Comparison of ENCODE assay signal across 27 mouse cellular contexts in the genomic region with DNA sequence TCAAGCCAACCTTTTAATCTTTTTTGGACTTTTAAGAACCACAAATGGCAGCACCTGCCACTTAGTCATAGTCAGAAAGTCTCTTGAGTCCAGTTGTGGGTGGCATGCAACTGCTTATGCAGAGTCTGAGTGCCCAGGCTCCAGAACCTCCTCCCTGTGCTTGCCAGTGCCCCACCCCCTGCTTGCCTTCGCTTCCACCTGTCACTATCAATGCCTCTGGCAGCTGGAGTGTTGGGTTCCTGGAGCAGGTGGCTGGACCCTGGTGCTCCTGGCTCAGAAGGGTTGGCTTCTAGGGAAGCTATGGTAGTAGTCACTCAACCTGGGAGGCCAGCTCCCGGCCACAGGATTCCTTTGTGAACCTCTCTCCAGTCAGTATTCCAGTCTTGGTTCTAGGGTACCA. TPM values are rescaled to one million over a fixed set of nuclear protein-coding genes. Genes with fewer than 3 reads are reported as not detected.
A peak's percentile ranks its signal among the peaks of the same experiment; 100 is the strongest.
DNase-seq lines count a peak whose midpoint lies in the region; ATAC-seq and TF ChIP-seq lines count a peak whose summit lies in the region.
"Had no signal": no experiment of that assay in that cellular context is flagged by ENCODE, and none has a peak within 500 bp of the region (broad histone marks: within the 10 kb centered on the region; RNA-seq: fewer than 3 reads in every experiment).

No protein-coding gene starts in this region.

- ATAC-seq in midbrain, embryonic 11.5 days (ENCODE audit: low FRiP score), result no peak
- no peak for ATAC-seq in midbrain, embryonic 14.5 days (ENCODE audit: low FRiP score, low TSS enrichment)
- ATAC-seq: forebrain, embryonic 15.5 days; hindbrain, postnatal 0 days; inflammation-experienced regulatory T-cells, adult 6 months; intestine, embryonic 16.5 days had no signal

- no peaks in the 10 kb centered on the region for H3K9me3 ChIP-seq in midbrain, embryonic 11.5 days (ENCODE audit: control insufficient read depth, low read length)
- no peaks in the 10 kb centered on the region for H3K9me3 ChIP-seq in midbrain, embryonic 14.5 days (ENCODE audit: control insufficient read depth, low read length)
- H3K9me3 ChIP-seq: embryonic facial prominence, embryonic 10.5 days; embryonic facial prominence, embryonic 13.5 days; forebrain, embryonic 12.5 days; forebrain, embryonic 15.5 days; heart, embryonic 12.5 days; heart, embryonic 15.5 days had no signal

- no peaks in the 10 kb centered on the region for H3K27me3 ChIP-seq in midbrain, embryonic 11.5 days (ENCODE audit: control insufficient read depth, insufficient read depth, low read length)
- no peaks in the 10 kb centered on the region for H3K27me3 ChIP-seq in midbrain, embryonic 14.5 days (ENCODE audit: control insufficient read depth, insufficient read depth, low read length)
- no peaks in the 10 kb centered on the region for H3K27me3 ChIP-seq in myocyte (ENCODE audit: control insufficient read depth, insufficient read depth, insufficient read length)
- no peaks in the 10 kb centered on the region for H3K27me3 ChIP-seq in cerebellum, adult 2 months (ENCODE audit: control insufficient read depth, insufficient read depth, low read length)
- H3K27me3 ChIP-seq: embryonic facial prominence, embryonic 13.5 days; forebrain, embryonic 12.5 days; forebrain, embryonic 15.5 days; heart, embryonic 12.5 days; heart, embryonic 15.5 days had no signal

- H3K4me3 ChIP-seq in midbrain, embryonic 11.5 days (ENCODE audit: low read depth, low read length), result no peak overlapping the region
- no peak overlapping the region for H3K4me3 ChIP-seq in midbrain, embryonic 14.5 days (replicated peaks; ENCODE audit: low read depth, low read length)
- no peak overlapping the region for H3K4me3 ChIP-seq in myocyte
- no peak overlapping the region for H3K4me3 ChIP-seq in cerebellum, adult 2 months (replicated peaks; ENCODE audit: insufficient read depth, low read depth, low read length)
- H3K4me3 ChIP-seq: embryonic facial prominence, embryonic 10.5 days; embryonic facial prominence, embryonic 13.5 days; erythroblast, embryonic 14.5 days; forebrain, embryonic 12.5 days; forebrain, embryonic 15.5 days; heart, embryonic 12.5 days; heart, embryonic 15.5 days had no signal

- H3K36me3 ChIP-seq in midbrain, embryonic 11.5 days (ENCODE audit: control insufficient read depth, insufficient read depth, low read length), result peaks cover 38% of the 10 kb centered on the region
- H3K36me3 ChIP-seq in midbrain, embryonic 14.5 days (ENCODE audit: control insufficient read depth, insufficient read depth, low read length), result peaks cover 88% of the 10 kb centered on the region
- peaks cover 38% of the 10 kb centered on the region for H3K36me3 ChIP-seq in myocyte (ENCODE audit: control insufficient read depth, insufficient read depth)

- TF ChIP-seq POLR2A in myocyte (IDR thresholded peaks at IDR 0.05; ENCODE audit: insufficient read length, low read depth), result no peak
- TF ChIP-seq POLR2A in cerebellum, adult 2 months (IDR thresholded peaks at IDR 0.05; ENCODE audit: borderline replicate concordance, insufficient read depth, low read length), result no peak

- no peak overlapping the region for H3K9ac ChIP-seq in midbrain, embryonic 11.5 days (ENCODE audit: low read length)
- H3K9ac ChIP-seq in midbrain, embryonic 14.5 days (replicated peaks; ENCODE audit: low read length), result no peak overlapping the region
- H3K9ac ChIP-seq: embryonic facial prominence, embryonic 13.5 days; forebrain, embryonic 12.5 days; forebrain, embryonic 15.5 days; heart, embryonic 12.5 days; heart, embryonic 15.5 days; hindbrain, embryonic 14.5 days had no signal

- H3K79me2 ChIP-seq in myocyte (ENCODE audit: control insufficient read depth, insufficient read depth), result peaks cover 12% of the 10 kb centered on the region

- H3K4me2 ChIP-seq in midbrain, embryonic 11.5 days, result no peak overlapping the region
- no peak overlapping the region for H3K4me2 ChIP-seq in midbrain, embryonic 14.5 days (ENCODE audit: low read length)
- H3K4me2 ChIP-seq in myocyte (ENCODE audit: low read depth), result no peak overlapping the region
- H3K4me2 ChIP-seq: embryonic facial prominence, embryonic 13.5 days; forebrain, embryonic 12.5 days; forebrain, embryonic 15.5 days; heart, embryonic 12.5 days; heart, embryonic 15.5 days; hindbrain, embryonic 14.5 days had no signal

- no peak for TF ChIP-seq CTCF in cerebellum, adult 2 months (IDR thresholded peaks at IDR 0.05; ENCODE audit: borderline replicate concordance, insufficient read depth, low read depth, low read length)

- H3K27ac ChIP-seq in midbrain, embryonic 11.5 days (ENCODE audit: low read depth, low read length), result no peak overlapping the region
- no peak overlapping the region for H3K27ac ChIP-seq in midbrain, embryonic 14.5 days (replicated peaks; ENCODE audit: low read depth, low read length)
- no peak overlapping the region for H3K27ac ChIP-seq in cerebellum, adult 2 months (ENCODE audit: insufficient read depth, low read length)
- H3K27ac ChIP-seq: embryonic facial prominence, embryonic 10.5 days; embryonic facial prominence, embryonic 13.5 days; forebrain, embryonic 12.5 days; forebrain, embryonic 15.5 days; heart, embryonic 15.5 days; hindbrain, embryonic 14.5 days; hindbrain, postnatal 0 days had no signal

- no peak overlapping the region for H3ac ChIP-seq in myocyte (ENCODE audit: control insufficient read depth, insufficient read length)

- no peaks in the 10 kb centered on the region for H3K4me1 ChIP-seq in midbrain, embryonic 11.5 days (ENCODE audit: control insufficient read depth, insufficient read depth, low read length)
- no peaks in the 10 kb centered on the region for H3K4me1 ChIP-seq in midbrain, embryonic 14.5 days (ENCODE audit: control insufficient read depth, insufficient read depth, low read length)
- H3K4me1 ChIP-seq in cerebellum, adult 2 months (ENCODE audit: control insufficient read depth, insufficient read depth, low read length), result peaks cover 2% of the 10 kb centered on the region
- H3K4me1 ChIP-seq: embryonic facial prominence, embryonic 10.5 days; embryonic facial prominence, embryonic 13.5 days; forebrain, embryonic 12.5 days; forebrain, embryonic 15.5 days; heart, embryonic 15.5 days had no signal

- 100% methylated on average over 2 of the region's 2 CpGs for WGBS in midbrain, embryonic 11.5 days
- WGBS in midbrain, embryonic 14.5 days, result 95% methylated on average over 2 of the region's 2 CpGs
- WGBS in cerebellum, adult 2 months, result 55% methylated on average over 2 of the region's 2 CpGs

- intact Hi-C loops in gastrocnemius, postnatal 36 days (cut with DNase I), result no loop called here

- DNase-seq in gastrocnemius, adult 18-20 months (ENCODE audit: low spot score), result peak; percentile 39
- no peak for DNase-seq in gastrocnemius, postnatal 36 days
- DNase-seq in midbrain, embryonic 11.5 days (ENCODE audit: low spot score, missing footprints), result peak; percentile 65
- no peak for DNase-seq in midbrain, embryonic 14.5 days
- no peak for DNase-seq in thymus, adult 18-20 months
- DNase-seq in cerebellum, adult 2 months, result no peak
- DNase-seq: adrenal gland, adult 2 months; adrenal gland, postnatal 14 days; cerebellum, adult 11 months; cerebellum, adult 8-10 months; cerebellum, postnatal 10 days; cerebellum, postnatal 36 days; embryo, embryonic 11 days; heart, postnatal 10 days; heart, postnatal 36 days had no signal

TF ChIP-seq in myocyte, 11 proteins besides CTCF, POLR2A, EP300 and RAD21 (continues in another document):
- no peak for TF ChIP-seq POLR2AphosphoS2 (IDR thresholded peaks at IDR 0.05; ENCODE audit: insufficient read length, low read depth)
- peak; percentile 91 to 98 (median 98) for TF ChIP-seq MYOG (IDR thresholded peaks at IDR 0.05; ENCODE audit: control insufficient read depth in 1 of 3, insufficient read depth in 1 of 3, insufficient read length in 2 of 3, low read depth in 2 of 3)
- TF ChIP-seq TCF12 (IDR thresholded peaks at IDR 0.05; ENCODE audit: insufficient read depth, poor library complexity, severe bottlenecking), result peak; percentile 96
- TF ChIP-seq TCF3 (IDR thresholded peaks at IDR 0.05; ENCODE audit: insufficient read length, low read depth), result peak; percentile 96

RNA-seq across cellular contexts. Expression of gene Dnajc5, which starts 29.9 kb away (rescaled TPM):
- total RNA-seq in gastrocnemius, adult 18-20 months (2021), result 10 to 100 TPM; 42.2 to 47.7 TPM
- 10 to 100 TPM; 43.3 to 43.9 TPM for total RNA-seq in gastrocnemius, postnatal 36 days (2021)
- 93.6 and 102 TPM in 2 replicates for polyA plus RNA-seq in midbrain, embryonic 11.5 days (2014; fragmentation: Nextera tagmentation; extraction: Ambion mirVana)
- 189 and 233 TPM in 2 replicates for polyA plus RNA-seq in midbrain, embryonic 14.5 days (2014; fragmentation: Nextera tagmentation; extraction: Ambion mirVana)
- 67.7 TPM for polyA plus RNA-seq in myocyte (2012; fragmentation: generic; extraction: Trizol)
- 218 and 230 TPM in 2 replicates for polyA plus RNA-seq in cerebellum, adult 2 months (2012; rRNA removed)

RNA-seq across cellular contexts. Expression of gene Uckl1, which starts 34.5 kb away (rescaled TPM):
- total RNA-seq in gastrocnemius, adult 18-20 months (2021), result 10 to 100 TPM; 23.2 to 23.4 TPM
- 10 to 100 TPM; 24.8 to 27.3 TPM for total RNA-seq in gastrocnemius, postnatal 36 days (2021)
- polyA plus RNA-seq in midbrain, embryonic 11.5 days (2014; fragmentation: Nextera tagmentation; extraction: Ambion mirVana), result 46.4 and 50.2 TPM in 2 replicates
- 61.0 and 65.6 TPM in 2 replicates for polyA plus RNA-seq in midbrain, embryonic 14.5 days (2014; fragmentation: Nextera tagmentation; extraction: Ambion mirVana)
- polyA plus RNA-seq in myocyte (2012; fragmentation: generic; extraction: Trizol), result 53.4 TPM
- polyA plus RNA-seq in cerebellum, adult 2 months (2012; rRNA removed), result 142 and 149 TPM in 2 replicates

RNA-seq across cellular contexts. Expression of gene Prpf6, which starts 41.4 kb away (rescaled TPM):
- total RNA-seq in gastrocnemius, adult 18-20 months (2021), result 10 to 100 TPM; 30.8 to 34.2 TPM
- 10 to 100 TPM; 23.0 to 29.8 TPM for total RNA-seq in gastrocnemius, postnatal 36 days (2021)
- polyA plus RNA-seq in midbrain, embryonic 11.5 days (2014; fragmentation: Nextera tagmentation; extraction: Ambion mirVana), result 77.0 and 82.6 TPM in 2 replicates
- 59.9 and 65.8 TPM in 2 replicates for polyA plus RNA-seq in midbrain, embryonic 14.5 days (2014; fragmentation: Nextera tagmentation; extraction: Ambion mirVana)
- polyA plus RNA-seq in myocyte (2012; fragmentation: generic; extraction: Trizol), result 46.0 TPM
- polyA plus RNA-seq in cerebellum, adult 2 months (2012; rRNA removed), result 44.2 and 44.6 TPM in 2 replicates

RNA-seq across cellular contexts. Expression of gene Zfp512b, which starts 42.4 kb away (rescaled TPM):
- total RNA-seq in gastrocnemius, adult 18-20 months (2021), result 10 to 100 TPM; 13.5 to 18.0 TPM
- total RNA-seq in gastrocnemius, postnatal 36 days (2021), result 10 to 100 TPM; 15.3 to 19.7 TPM
- polyA plus RNA-seq in midbrain, embryonic 11.5 days (2014; fragmentation: Nextera tagmentation; extraction: Ambion mirVana), result 24.6 and 27.0 TPM in 2 replicates
- 72.6 and 75.3 TPM in 2 replicates for polyA plus RNA-seq in midbrain, embryonic 14.5 days (2014; fragmentation: Nextera tagmentation; extraction: Ambion mirVana)
- 7.0 TPM for polyA plus RNA-seq in myocyte (2012; fragmentation: generic; extraction: Trizol)
- 55.5 and 55.6 TPM in 2 replicates for polyA plus RNA-seq in cerebellum, adult 2 months (2012; rRNA removed)

RNA-seq across cellular contexts. Expression of gene Samd10, which starts 48.8 kb away (rescaled TPM):
- 1 to 10 TPM; 1.3 to 3.2 TPM for total RNA-seq in gastrocnemius, adult 18-20 months (2021)
- 1 to 10 TPM in 1 of 2 experiments, under 1 TPM in 1; 0.69 to 1.0 TPM for total RNA-seq in gastrocnemius, postnatal 36 days (2021)
- polyA plus RNA-seq in midbrain, embryonic 11.5 days (2014; fragmentation: Nextera tagmentation; extraction: Ambion mirVana), result 63.4 and 64.4 TPM in 2 replicates
- polyA plus RNA-seq in midbrain, embryonic 14.5 days (2014; fragmentation: Nextera tagmentation; extraction: Ambion mirVana), result 215 and 245 TPM in 2 replicates
- 0.67 TPM for polyA plus RNA-seq in myocyte (2012; fragmentation: generic; extraction: Trizol)
- polyA plus RNA-seq in cerebellum, adult 2 months (2012; rRNA removed), result 61.0 and 62.2 TPM in 2 replicates
- polyA plus RNA-seq: erythroblast, embryonic 14.5 days had no signal

Comparison
In these comparisons a context has a peak if more than half of its experiments do, and no peak if none do; other contexts are left out.
1. DNase-seq: peak in gastrocnemius, adult 18-20 months (single experiment) and midbrain, embryonic 11.5 days (single experiment); none in gastrocnemius, postnatal 36 days (0 of 2), midbrain, embryonic 14.5 days (single experiment), thymus, adult 18-20 months (0 of 2) and cerebellum, adult 2 months (0 of 2).